Mouse (Mus musculus) small intestine, adult 2 months (tissue): ENCODE data around the gene Gm13279. TPM values are rescaled to one million over a fixed set of nuclear protein-coding genes. Genes with fewer than 3 reads are reported as not detected.
"Not testable (repeated sequence)": the region's sequence is repeated elsewhere in the genome, so short reads cannot be mapped to it uniquely, and the experiment has no call there.

Experiments used
- H3K27ac ChIP-seq: fragments of 200-500 bp; 2 replicates; pipeline ENCODE4 v1.5.1; 2012; ENCODE audit warnings: low read depth, low read length, control low read depth, inconsistent platforms; ENCODE audit not compliant: insufficient read depth
- H3K27me3 ChIP-seq: fragments of 200-500 bp; 2 replicates; pipeline ENCODE4 v1.6.1; 2012; ENCODE audit warnings: mild to moderate bottlenecking, moderate library complexity, low read length, inconsistent platforms; ENCODE audit not compliant: control insufficient read depth, insufficient read depth
- H3K36me3 ChIP-seq: fragments of 200-500 bp; 2 replicates; pipeline ENCODE4 v1.6.1; 2012; ENCODE audit warnings: mild to moderate bottlenecking, low read length, control low read depth, inconsistent platforms; ENCODE audit not compliant: control insufficient read depth, insufficient read depth
- H3K4me1 ChIP-seq: fragments of 200-500 bp; 2 replicates; pipeline ENCODE4 v1.6.1; 2012; ENCODE audit warnings: low read length, inconsistent platforms, mixed read lengths; ENCODE audit not compliant: control insufficient read depth, insufficient read depth, insufficient read length
- H3K4me3 ChIP-seq: fragments of 200-500 bp; 2 replicates; pipeline ENCODE4 v1.5.1; 2012; ENCODE audit warnings: low read depth, mild to moderate bottlenecking, control low read depth, inconsistent platforms, low read length, moderate library complexity
- CTCF ChIP-seq: fragments of 200-500 bp; IDR thresholded peaks from 2 replicates; pipeline ENCODE4 v1.5.1; 2012; ENCODE audit warnings: low read depth, mild to moderate bottlenecking, control low read depth, inconsistent platforms, low read length, moderate library complexity, mixed read lengths; ENCODE audit not compliant: insufficient replicate concordance, insufficient read length; ENCODE audit errors: extremely low read depth
- WGBS: fragments of 180-500 bp; shearing (Covaris S2); methylation state at CpG from one replicate; pipeline ENCODE4 v1.1.7; 2018; 5-methylcytosine and 5-hydroxymethylcytosine counted together
- polyA plus RNA-seq: library from polyadenylated mRNA; depleted of rRNA; stranded (reverse); fragments of >200 nt; gene quantifications from 2 replicates; pipeline ENCODE4 v1.2.3, GENCODE M21; 2012

The Gm13279 gene
- polyA plus RNA-seq, 1 experiment: not detected

DNA sequence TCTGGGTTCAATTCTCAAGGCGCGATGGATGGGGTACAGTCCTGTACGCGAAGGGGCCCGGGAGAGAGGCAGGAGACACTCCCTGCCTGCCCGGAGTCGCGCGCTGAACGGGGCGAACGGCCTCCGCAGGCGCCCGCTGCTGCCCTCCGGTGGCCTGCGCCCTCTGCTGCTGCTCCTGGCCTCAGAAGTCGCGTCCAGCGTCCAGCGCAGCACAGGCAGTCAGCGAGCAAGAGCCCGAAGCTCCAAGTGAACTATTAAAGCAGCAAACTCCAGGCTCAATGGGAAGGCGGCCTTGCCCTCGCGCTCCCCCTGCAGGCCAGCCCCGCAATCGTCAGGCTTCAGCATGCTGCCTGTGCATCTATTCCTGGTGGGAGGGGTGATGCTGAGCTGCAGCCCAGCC lies 36.8 kb upstream of the Gm13279 start:
- H3K27me3 ChIP-seq, H3K36me3 ChIP-seq, H3K4me1 ChIP-seq, H3K27ac ChIP-seq: not testable (repeated sequence)
- WGBS: 0% methylated on average over 23 of the region's 28 CpGs
- TF ChIP-seq CTCF: 0 out of 2 replicates have a peak, but pooled peaks have one; percentile 17
- H3K4me3 ChIP-seq: peak overlapping the region; percentile 55

DNA sequence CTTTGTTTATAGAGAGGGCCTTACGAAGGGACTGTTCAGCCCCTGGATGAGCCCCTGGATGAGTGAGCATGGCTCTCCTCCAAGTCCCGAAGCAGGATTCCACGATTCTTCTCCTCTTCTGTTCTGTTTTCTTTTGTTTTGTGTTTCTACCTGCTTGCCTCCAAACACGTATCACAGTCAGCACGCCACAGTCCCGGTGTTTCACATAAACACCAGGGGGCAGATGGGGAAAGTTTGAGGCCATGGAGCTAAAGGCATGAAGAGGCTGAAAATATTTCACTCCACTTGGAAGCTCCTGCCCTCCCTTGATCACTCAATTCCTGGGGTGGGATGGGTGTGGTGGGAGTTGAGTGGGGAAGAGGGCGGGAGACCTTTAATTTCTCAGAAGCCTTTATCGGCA lies 35.4 kb upstream of the Gm13279 start:
- H3K27me3 ChIP-seq, H3K36me3 ChIP-seq, H3K4me1 ChIP-seq, H3K27ac ChIP-seq, H3K4me3 ChIP-seq: not testable (repeated sequence)
- 70% methylated on average over 6 of the region's 8 CpGs for WGBS

GRCm38 (mm10) chr4:88762341-88762740 lies 34.9 kb upstream of the Gm13279 start:
- 56% methylated on average over 9 of the region's 9 CpGs for WGBS
- H3K27ac ChIP-seq, H3K36me3 ChIP-seq: not testable (repeated sequence)

GRCm38 (mm10) chr4:88763384-88764018 lies 33.7 kb upstream of the Gm13279 start:
- not testable (repeated sequence) for H3K36me3 ChIP-seq, H3K27ac ChIP-seq, H3K4me1 ChIP-seq, H3K27me3 ChIP-seq
- WGBS: 4% methylated on average over 34 of the region's 42 CpGs
- peak; percentile 34; the same call in 1 of the 2 replicates for TF ChIP-seq CTCF
- H3K4me3 ChIP-seq: peak overlapping the region; percentile 59

More at GRCm38 (mm10) chr4:88762341-88762740, 34.9 kb upstream of the Gm13279 start:
- not testable (repeated sequence) for H3K4me1 ChIP-seq, H3K4me3 ChIP-seq, H3K27me3 ChIP-seq

GRCm38 (mm10) chr4:88773534-88773933 lies 23.7 kb upstream of the Gm13279 start, which contains the start of gene Gm13290:
Gm13290 (plus strand) TSS chr4:88773834.
- not testable (repeated sequence) for H3K4me3 ChIP-seq, H3K36me3 ChIP-seq, H3K27ac ChIP-seq, H3K4me1 ChIP-seq, H3K27me3 ChIP-seq
- no CpG with 5 or more reads among the region's 32 CpGs for WGBS

GRCm38 (mm10) chr4:88776622-88777021 lies 20.6 kb upstream of the Gm13279 start, which contains the start of gene Gm13289:
Gm13289 (plus strand) TSS chr4:88776922.
- not testable (repeated sequence) for H3K4me3 ChIP-seq, H3K27ac ChIP-seq, H3K36me3 ChIP-seq, H3K27me3 ChIP-seq, H3K4me1 ChIP-seq
- no CpG with 5 or more reads among the region's 29 CpGs for WGBS

- H3K4me1 ChIP-seq, H3K36me3 ChIP-seq, H3K27ac ChIP-seq, H3K27me3 ChIP-seq, H3K4me3 ChIP-seq: not testable (repeated sequence)
- WGBS: no CpG with 5 or more reads among the region's 29 CpGs
Observed at GRCm38 (mm10) chr4:88779550-88779949, 17.6 kb upstream of the Gm13279 start, which contains the start of gene Gm13272. Gm13272 (plus strand) TSS chr4:88779850.

- H3K27me3 ChIP-seq, H3K27ac ChIP-seq, H3K36me3 ChIP-seq, H3K4me1 ChIP-seq, H3K4me3 ChIP-seq: not testable (repeated sequence)
- WGBS: 51% methylated on average over 16 of the region's 18 CpGs
Observed at GRCm38 (mm10) chr4:88780320-88780719, 16.9 kb upstream of the Gm13279 start.

DNA sequence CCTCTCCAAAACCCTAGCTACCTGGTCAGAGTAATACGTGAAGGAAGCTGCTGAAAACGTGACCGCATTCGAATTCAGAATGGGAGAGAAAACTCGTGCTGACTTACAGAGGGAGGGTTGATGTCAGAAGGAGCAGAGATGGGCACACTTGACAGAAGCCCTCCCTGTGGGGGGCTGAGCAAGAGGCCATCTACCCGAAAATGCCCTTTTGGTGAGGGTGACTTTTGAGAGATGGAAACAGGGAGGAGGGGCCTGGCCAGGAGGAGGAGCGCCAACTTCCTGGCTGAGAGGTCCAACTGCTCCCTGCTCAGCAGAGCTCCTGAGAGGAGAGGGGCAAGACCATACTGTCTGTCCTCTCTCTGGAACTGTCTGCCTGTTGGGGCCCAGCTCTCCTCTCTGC lies 15.4 kb upstream of the Gm13279 start, which contains the start of gene Ifnz:
Ifnz (plus strand) TSS at position 301 of the 400 bp plus-strand sequence.
- H3K4me1 ChIP-seq, H3K36me3 ChIP-seq, H3K27me3 ChIP-seq, H3K27ac ChIP-seq: not testable (repeated sequence)
- peak within 1 kb of the TSS; percentile 45 for H3K4me3 ChIP-seq
- WGBS: 16% methylated on average over 5 of the region's 7 CpGs

DNA sequence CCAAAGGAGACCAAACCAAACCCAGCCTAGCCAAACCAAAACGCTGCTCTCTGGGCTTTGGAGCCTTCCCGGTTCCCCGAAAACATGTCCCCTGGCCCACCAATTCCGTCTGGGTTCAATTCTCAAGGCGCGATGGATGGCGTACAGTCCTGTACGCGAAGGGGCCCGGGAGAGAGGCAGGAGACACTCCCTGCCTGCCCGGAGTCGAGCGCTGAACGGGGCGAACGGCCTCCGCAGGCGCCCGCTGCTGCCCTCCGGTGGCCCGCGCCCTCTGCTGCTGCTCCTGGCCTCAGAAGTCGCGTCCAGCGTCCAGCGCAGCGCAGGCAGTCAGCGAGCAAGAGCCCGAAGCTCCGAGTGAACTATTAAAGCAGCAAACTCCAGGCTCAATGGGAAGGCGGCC lies 14.9 kb upstream of the Gm13279 start:
- WGBS: 2% methylated on average over 4 of the region's 31 CpGs
- not testable (repeated sequence) for H3K27me3 ChIP-seq, H3K27ac ChIP-seq, H3K36me3 ChIP-seq, H3K4me1 ChIP-seq
- H3K4me3 ChIP-seq: peak overlapping the region; percentile 45

GRCm38 (mm10) chr4:88785409-88785808 lies 11.8 kb upstream of the Gm13279 start, which contains the start of gene Gm13276:
Gm13276 (plus strand) TSS chr4:88785709.
- H3K36me3 ChIP-seq, H3K4me1 ChIP-seq, H3K27ac ChIP-seq, H3K4me3 ChIP-seq, H3K27me3 ChIP-seq: not testable (repeated sequence)
- WGBS: no CpG with 5 or more reads among the region's 27 CpGs
